Mouse (Mus musculus): Measurements from ENCODE around the gene Brdt. TPM values are rescaled to one million over a fixed set of nuclear protein-coding genes. Genes with fewer than 3 reads are reported as not detected.

Brdt gene
- polyA plus RNA-seq, 1 experiment = 0.75 TPM

GRCm38 (mm10) chr5:107296512-107297322 lies 34.2 kb upstream of the Brdt start:
- DNase-seq = peak; percentile 68
- TF ChIP-seq CTCF (conservative IDR thresholded peaks at IDR 0.05; ENCODE audit: insufficient read depth, insufficient read length, low read depth, low read length) = no peak
- no peak for TF ChIP-seq POLR2A (IDR thresholded peaks at IDR 0.05; ENCODE audit: low read depth, low read length)
- no peaks in the 10 kb centered on the region for H3K27me3 ChIP-seq (replicated peaks; ENCODE audit: control insufficient read depth, insufficient read depth, low read length)
- H3K36me3 ChIP-seq (ENCODE audit: control insufficient read depth, insufficient read depth, low read length) = no peaks in the 10 kb centered on the region
- H3K4me3 ChIP-seq (ENCODE audit: insufficient read depth, low read depth, low read length) = no peak overlapping the region; the same call in 1 of the 2 replicates
- WGBS = 37% methylated on average over 9 of the region's 9 CpGs
- 0 out of 2 replicates have a peak overlapping the region, but pooled peaks have one; percentile 5 for H3K27ac ChIP-seq (ENCODE audit: insufficient read depth, low read depth, low read length)
- peaks cover 3% of the 10 kb centered on the region; the same call in 1 of the 2 replicates for H3K4me1 ChIP-seq (ENCODE audit: control insufficient read depth, insufficient read depth, low read length)

GRCm38 (mm10) chr5:107298854-107299253 lies 32.1 kb upstream of the Brdt start:
- TF ChIP-seq POLR2A (IDR thresholded peaks at IDR 0.05; ENCODE audit: low read depth, low read length) = no peak
- no peak for TF ChIP-seq CTCF (conservative IDR thresholded peaks at IDR 0.05; ENCODE audit: insufficient read depth, insufficient read length, low read depth, low read length)
- no peak for DNase-seq
- 80% methylated on average over 11 of the region's 11 CpGs for whole genome bisulfite sequencing
- Histone ChIP-seq H3K4me1 (ENCODE audit: control insufficient read depth, insufficient read depth, low read length) (peaks cover 3% of the 10 kb centered on the region; the same call in 1 of the 2 replicates), H3K27me3 (replicated peaks; ENCODE audit: control insufficient read depth, insufficient read depth, low read length) (no peaks in the 10 kb centered on the region), H3K4me3 (ENCODE audit: insufficient read depth, low read depth, low read length) (no peak overlapping the region), H3K36me3 (ENCODE audit: control insufficient read depth, insufficient read depth, low read length) (no peaks in the 10 kb centered on the region), H3K27ac (ENCODE audit: insufficient read depth, low read depth, low read length) (no peak overlapping the region)

- peak; percentile 7 for DNase-seq
- Histone ChIP-seq H3K4me1 (ENCODE audit: control insufficient read depth, insufficient read depth, low read length) (no peaks in the 10 kb centered on the region), H3K36me3 (ENCODE audit: control insufficient read depth, insufficient read depth, low read length) (no peaks in the 10 kb centered on the region), H3K27ac (ENCODE audit: insufficient read depth, low read depth, low read length) (no peak overlapping the region), H3K27me3 (replicated peaks; ENCODE audit: control insufficient read depth, insufficient read depth, low read length) (no peaks in the 10 kb centered on the region), H3K4me3 (ENCODE audit: insufficient read depth, low read depth, low read length) (no peak overlapping the region)
- 29% methylated on average over 11 of the region's 11 CpGs for WGBS
- TF ChIP-seq POLR2A (IDR thresholded peaks at IDR 0.05; ENCODE audit: low read depth, low read length) (no peak), CTCF (conservative IDR thresholded peaks at IDR 0.05; ENCODE audit: insufficient read depth, insufficient read length, low read depth, low read length) (no peak)
These were observed 27.6 kb upstream of the Brdt start for GRCm38 (mm10) chr5:107303350-107303861.

GRCm38 (mm10) chr5:107304117-107304825 lies 26.7 kb upstream of the Brdt start:
- no peaks in the 10 kb centered on the region for H3K27me3 ChIP-seq (replicated peaks; ENCODE audit: control insufficient read depth, insufficient read depth, low read length)
- DNase-seq = no peak
- no peak overlapping the region for H3K4me3 ChIP-seq (ENCODE audit: insufficient read depth, low read depth, low read length)
- 61% methylated on average over 13 of the region's 13 CpGs for WGBS
- no peaks in the 10 kb centered on the region for H3K4me1 ChIP-seq (ENCODE audit: control insufficient read depth, insufficient read depth, low read length)
- no peaks in the 10 kb centered on the region for H3K36me3 ChIP-seq (ENCODE audit: control insufficient read depth, insufficient read depth, low read length)
- H3K27ac ChIP-seq (ENCODE audit: insufficient read depth, low read depth, low read length) = no peak overlapping the region
- TF ChIP-seq CTCF (conservative IDR thresholded peaks at IDR 0.05; ENCODE audit: insufficient read depth, insufficient read length, low read depth, low read length) (no peak), POLR2A (IDR thresholded peaks at IDR 0.05; ENCODE audit: low read depth, low read length) (no peak)

- TF ChIP-seq POLR2A (IDR thresholded peaks at IDR 0.05; ENCODE audit: low read depth, low read length) (no peak), CTCF (conservative IDR thresholded peaks at IDR 0.05; ENCODE audit: insufficient read depth, insufficient read length, low read depth, low read length) (no peak)
- Histone ChIP-seq H3K27ac (ENCODE audit: insufficient read depth, low read depth, low read length) (no peak overlapping the region), H3K4me3 (ENCODE audit: insufficient read depth, low read depth, low read length) (no peak overlapping the region), H3K27me3 (replicated peaks; ENCODE audit: control insufficient read depth, insufficient read depth, low read length) (no peaks in the 10 kb centered on the region), H3K36me3 (ENCODE audit: control insufficient read depth, insufficient read depth, low read length) (no peaks in the 10 kb centered on the region), H3K4me1 (ENCODE audit: control insufficient read depth, insufficient read depth, low read length) (no peaks in the 10 kb centered on the region)
- no peak for DNase-seq
- WGBS = 68% methylated on average over 4 of the region's 4 CpGs
These were observed 23.5 kb upstream of the Brdt start for GRCm38 (mm10) chr5:107307432-107307831.

GRCm38 (mm10) chr5:107317141-107317540 lies 13.8 kb upstream of the Brdt start:
- DNase-seq = no peak

GRCm38 (mm10) chr5:107320703-107321102 lies 10.3 kb upstream of the Brdt start:
- Histone ChIP-seq H3K27me3 (replicated peaks; ENCODE audit: control insufficient read depth, insufficient read depth, low read length) (no peaks in the 10 kb centered on the region), H3K4me1 (ENCODE audit: control insufficient read depth, insufficient read depth, low read length) (no peaks in the 10 kb centered on the region), H3K36me3 (ENCODE audit: control insufficient read depth, insufficient read depth, low read length) (no peaks in the 10 kb centered on the region), H3K4me3 (ENCODE audit: insufficient read depth, low read depth, low read length) (no peak overlapping the region), H3K27ac (ENCODE audit: insufficient read depth, low read depth, low read length) (no peak overlapping the region)
- WGBS = 4% methylated on average over 1 of the region's 1 CpGs
- TF ChIP-seq POLR2A (IDR thresholded peaks at IDR 0.05; ENCODE audit: low read depth, low read length) = no peak
- peak; percentile 35; the same call in 1 of the 2 replicates for TF ChIP-seq CTCF (conservative IDR thresholded peaks at IDR 0.05; ENCODE audit: insufficient read depth, insufficient read length, low read depth, low read length)
- peak; percentile 47 for DNase-seq

More at GRCm38 (mm10) chr5:107317141-107317540, 13.8 kb upstream of the Brdt start:
- no peaks in the 10 kb centered on the region for H3K4me1 ChIP-seq (ENCODE audit: control insufficient read depth, insufficient read depth, low read length)
- H3K27me3 ChIP-seq (replicated peaks; ENCODE audit: control insufficient read depth, insufficient read depth, low read length) = no peaks in the 10 kb centered on the region
- no peak overlapping the region for H3K4me3 ChIP-seq (ENCODE audit: insufficient read depth, low read depth, low read length)
- TF ChIP-seq POLR2A (IDR thresholded peaks at IDR 0.05; ENCODE audit: low read depth, low read length) (no peak), CTCF (conservative IDR thresholded peaks at IDR 0.05; ENCODE audit: insufficient read depth, insufficient read length, low read depth, low read length) (no peak)
- no peaks in the 10 kb centered on the region for H3K36me3 ChIP-seq (ENCODE audit: control insufficient read depth, insufficient read depth, low read length)
- WGBS = 87% methylated on average over 7 of the region's 7 CpGs
- H3K27ac ChIP-seq (ENCODE audit: insufficient read depth, low read depth, low read length) = no peak overlapping the region
